Mouse (Mus musculus) kidney, adult 2 months (tissue): Measurements from ENCODE around the gene Vti1a.

ENCODE experiments used
- CTCF ChIP-seq: fragments of 200-500 bp; conservative IDR thresholded peaks from 2 replicates; pipeline ENCODE4 v1.5.1; 2011; ENCODE audit warnings: low read depth, mild to moderate bottlenecking, control low read depth, low read length, moderate library complexity, mixed read lengths; ENCODE audit not compliant: insufficient read depth, insufficient read length
- POLR2A ChIP-seq: fragments of 200-500 bp; IDR thresholded peaks from one replicate; pipeline ENCODE4 v1.6.1; 2011; ENCODE audit warnings: low read depth, low read length, control low read depth

- TF ChIP-seq POLR2A = no peak
- no peak for TF ChIP-seq CTCF
Measured at GRCm38 (mm10) chr19:55335881-55336280, 19.8 kb downstream of the Vti1a start.
